ENCODE assay signal across 8 mouse cellular contexts in genomic region chr4:101647196-101647905, GRCm38 (mm10). TPM values are rescaled to one million over a fixed set of nuclear protein-coding genes. Genes with fewer than 3 reads are reported as not detected.
DNase-seq lines count a peak whose midpoint lies in the region; ATAC-seq lines count a peak whose summit lies in the region.

Gene Leprot, plus strand, starts transcription at chr4:101647718.

- WGBS in heart, embryonic 10.5 days = 1% methylated on average over 37 of the region's 39 CpGs
- WGBS in kidney, embryonic 15.5 days = 0% methylated on average over 38 of the region's 39 CpGs

- peaks cover 11% of the 10 kb centered on the region; the same call in 1 of the 2 replicates for H3K4me1 ChIP-seq in heart, embryonic 10.5 days
- H3K4me1 ChIP-seq in kidney, embryonic 15.5 days = peaks cover 18% of the 10 kb centered on the region

- peak within 1 kb of the TSS; percentile 85 for H3K4me3 ChIP-seq in heart, embryonic 10.5 days
- peak within 1 kb of the TSS; percentile 70 for H3K4me3 ChIP-seq in kidney, embryonic 15.5 days (replicated peaks)

- H3K9ac ChIP-seq in kidney, embryonic 15.5 days = peak within 1 kb of the TSS; percentile 89

- no peaks in the 10 kb centered on the region for H3K36me3 ChIP-seq in heart, embryonic 10.5 days
- H3K36me3 ChIP-seq in kidney, embryonic 15.5 days = no peaks in the 10 kb centered on the region

- H3K27me3 ChIP-seq in heart, embryonic 10.5 days (ENCODE audit: insufficient read depth, poor library complexity, severe bottlenecking) = no peaks in the 10 kb centered on the region
- no peaks in the 10 kb centered on the region for H3K27me3 ChIP-seq in kidney, embryonic 15.5 days

- peak within 1 kb of the TSS; percentile 75 for H3K4me2 ChIP-seq in kidney, embryonic 15.5 days

- DNase-seq in B cell, adult 2 months = peak; percentile 90 to 91
- DNase-seq in brain, adult 2 months (ENCODE audit: low read depth, low spot score) = peak; percentile 99
- DNase-seq in heart, embryonic 10.5 days (ENCODE audit: low spot score) = peak; percentile 99
- DNase-seq in liver = peak; percentile 96
- peak; percentile 94 to 95 for DNase-seq in spleen, postnatal 4 days (ENCODE audit: low spot score in 2 of 2)

- peak within 1 kb of the TSS; percentile 96 for H3K27ac ChIP-seq in heart, embryonic 10.5 days
- peak within 1 kb of the TSS; percentile 97 for H3K27ac ChIP-seq in kidney, embryonic 15.5 days

- no peaks in the 10 kb centered on the region for H3K9me3 ChIP-seq in heart, embryonic 10.5 days
- no peaks in the 10 kb centered on the region for H3K9me3 ChIP-seq in kidney, embryonic 15.5 days (replicated peaks)

- peak; percentile 90 for ATAC-seq in erythroblast, adult 5-6 weeks (replicated peaks; ENCODE audit: low FRiP score, poor library complexity, severe bottlenecking)
- peak; percentile 99 for ATAC-seq in kidney, embryonic 15.5 days (replicated peaks; ENCODE audit: low FRiP score)
- ATAC-seq in monocyte, adult 5-6 weeks (replicated peaks; ENCODE audit: insufficient number of reproducible peaks, low FRiP score, low TSS enrichment, poor library complexity, severe bottlenecking) = peak; percentile 89

RNA-seq across cellular contexts. Expression of gene Leprot, which starts in this region (rescaled TPM):
- 16.1 and 21.9 TPM in 2 replicates for total RNA-seq in erythroblast, adult 5-6 weeks (2015; ENCODE audit: low replicate concordance)
- total RNA-seq in erythroblast, adult 5-6 weeks (2017; ENCODE audit: low replicate concordance) = 26.3 and 31.0 TPM in 2 replicates
- polyA plus RNA-seq in heart, embryonic 10.5 days (2016; fragmentation: Nextera tagmentation; extraction: Ambion mirVana) = 75.2 and 75.9 TPM in 2 replicates
- polyA plus RNA-seq in kidney, embryonic 15.5 days (2015; fragmentation: Nextera tagmentation; extraction: Ambion mirVana) = 86.1 and 88.3 TPM in 2 replicates
- 101 to 138 TPM (median 118 TPM) in 3 replicates for total RNA-seq in monocyte, adult 5-6 weeks (2017)

Comparison
In these comparisons a context has a peak if more than half of its experiments do, and no peak if none do; other contexts are left out.
1. Peak in every context shown above with its lines: DNase-seq, ATAC-seq, H3K4me3 ChIP-seq and H3K27ac ChIP-seq.